Mouse (Mus musculus) adipose tissue, adult 10 weeks (tissue): ENCODE data around the gene Bglap. TPM values are rescaled to one million over a fixed set of nuclear protein-coding genes. Genes with fewer than 3 reads are reported as not detected.

Source experiments
- polyA plus RNA-seq: library from polyadenylated mRNA; stranded (reverse); fragments of 350-450 nt; fragmentation: Illumina TruSeq; extraction: RNeasy Lipid Tissue Mini Kit (QIAGEN cat#74804); gene quantifications from one replicate; pipeline ENCODE4 v1.2.3, GENCODE M21; 2014; ENCODE audit warnings: low read depth, low replicate concordance

The Bglap gene
- polyA plus RNA-seq, result not detected

DNA sequence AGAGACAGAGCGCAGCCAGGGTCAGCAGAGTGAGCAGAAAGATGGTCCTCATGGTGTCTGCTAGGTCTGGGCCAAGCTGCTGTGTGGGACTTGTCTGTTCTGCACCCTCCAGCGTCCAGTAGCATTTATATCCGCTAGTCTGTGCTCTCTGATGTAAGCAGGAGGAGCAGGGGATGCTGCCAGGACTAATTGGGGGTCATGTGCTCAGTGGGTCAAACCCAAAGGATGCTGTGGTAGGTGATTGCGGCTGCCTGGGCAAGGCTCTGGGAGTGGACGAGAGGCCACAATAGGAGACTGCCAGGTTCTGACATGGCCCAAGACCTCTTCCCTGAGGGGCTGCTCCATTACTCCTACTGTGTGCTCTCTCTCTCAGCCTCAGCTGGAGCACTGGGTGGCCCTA, at the start of gene Bglap:
Gene Bglap (minus strand): TSS at position 101 of the 400 bp plus-strand sequence.

GRCm38 (mm10) chr3:88424605-88425329, 40.5 kb upstream of the Bglap start, which contains the start of gene Slc25a44:
Gene Slc25a44 (minus strand): TSS chr3:88425139.

GRCm38 (mm10) chr3:88409741-88410644, 25.7 kb upstream of the Bglap start, which contains the start of gene Pmf1:
Gene Pmf1 (minus strand): TSS chr3:88410331.

GRCm38 (mm10) chr3:88378599-88378998, 5.7 kb downstream of the Bglap start, which contains the start of gene Bglap2:
Gene Bglap2 (minus strand): TSS chr3:88378699.

DNA sequence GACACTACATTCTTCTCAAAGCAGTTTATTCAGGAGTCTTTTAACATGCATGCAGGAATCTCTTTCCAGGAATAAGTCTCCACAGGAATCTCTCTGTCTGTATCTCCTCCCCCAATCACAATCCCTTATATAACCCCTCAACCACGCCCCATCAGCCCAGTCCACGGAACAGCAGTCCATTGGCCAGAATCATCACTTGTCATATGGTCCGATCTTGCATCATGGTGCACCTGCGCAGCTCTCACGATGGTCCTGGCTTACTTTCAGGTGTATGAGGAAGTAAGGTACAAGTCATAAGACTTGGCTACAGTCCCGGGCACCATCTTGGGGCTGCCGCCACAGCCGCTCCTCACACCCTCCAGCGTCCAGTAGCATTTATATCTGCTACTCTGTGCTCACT, 11.6 kb downstream of the Bglap start, which contains the start of gene Bglap3:
Gene Bglap3 (minus strand): TSS at position 101 of the 400 bp plus-strand sequence.

DNA sequence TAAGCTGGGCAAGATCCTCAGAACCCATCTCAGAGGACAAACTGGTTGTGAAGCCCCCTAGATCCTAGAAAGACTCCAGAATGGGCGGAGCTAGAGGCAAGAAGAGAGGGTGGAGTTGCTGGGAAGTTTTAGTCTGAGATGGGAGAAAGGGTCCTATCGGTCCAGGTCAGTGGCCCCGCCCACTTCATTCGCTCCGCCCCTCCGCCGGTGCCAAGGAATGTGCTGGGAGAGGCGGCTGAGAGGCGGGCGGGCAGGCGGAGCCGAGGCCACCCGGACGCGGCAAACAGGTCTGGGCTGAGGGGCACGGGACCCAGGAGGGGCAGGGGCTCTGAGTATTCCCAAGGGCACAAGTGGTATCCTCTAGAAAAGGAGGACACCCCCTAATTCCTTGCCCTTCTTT, 19.9 kb downstream of the Bglap start, which contains the start of gene Paqr6:
Gene Paqr6 (plus strand): TSS at position 248 of the 400 bp plus-strand sequence.

DNA sequence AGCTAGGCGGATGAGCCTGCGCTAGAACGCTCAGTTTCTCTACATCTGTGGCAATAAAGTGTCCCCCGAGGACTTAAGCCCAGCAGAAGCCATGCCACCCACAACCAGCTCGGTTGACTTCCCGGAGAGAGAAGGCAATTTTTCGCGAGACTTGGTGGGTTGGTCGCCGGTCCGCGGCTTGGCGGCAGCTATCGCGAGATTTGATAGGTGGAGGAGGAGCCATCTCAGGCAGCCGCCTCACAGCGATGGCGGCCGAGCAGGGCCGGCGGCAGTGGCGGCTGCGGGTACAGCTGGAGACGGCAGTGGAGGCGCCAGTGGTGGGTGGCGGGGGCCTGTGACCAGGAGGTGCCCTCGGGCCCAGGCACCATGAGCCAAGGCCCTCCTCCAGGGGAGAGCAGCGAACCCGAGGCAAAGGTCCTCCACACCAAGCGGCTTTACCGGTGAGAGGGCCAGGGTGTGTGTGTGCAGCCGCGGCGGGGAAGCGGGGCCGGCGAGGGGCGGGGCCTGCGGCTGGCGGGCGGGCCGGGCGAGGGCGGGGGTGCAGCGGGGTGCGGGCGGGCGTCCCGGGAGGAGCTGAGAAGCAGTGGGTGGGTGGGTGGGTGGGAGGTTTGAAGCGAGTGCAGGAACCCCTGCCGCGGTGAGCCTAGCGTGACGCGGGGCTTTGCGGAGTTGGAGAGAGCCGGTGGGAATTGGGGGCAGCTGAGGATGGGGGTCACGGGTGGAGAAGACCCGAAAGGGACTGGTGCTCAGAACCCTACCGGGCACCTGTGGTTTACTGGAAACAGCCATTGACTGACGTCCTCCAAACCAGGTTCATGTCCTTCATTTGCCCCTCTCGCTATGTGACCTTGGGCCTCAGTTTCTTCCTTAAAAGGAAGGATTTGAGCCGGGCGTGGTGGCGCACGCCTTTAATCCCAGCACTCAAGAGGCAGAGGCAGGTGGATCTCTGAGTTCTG, 47.9 kb downstream of the Bglap start, which contains the start of the genes Tmem79 and Smg5:
Gene Tmem79 (minus strand): TSS at position 91 of the 956 bp plus-strand sequence.
Gene Smg5 (plus strand): TSS at position 203 of the 956 bp plus-strand sequence.

Other genes with a start within 250 kb of the Bglap start
- 35.4 TPM for gene Mef2d, start 242.1 kb downstream of the Bglap start, polyA plus RNA-seq
- 18.7 TPM for gene Rhbg, start 129.8 kb downstream of the Bglap start, polyA plus RNA-seq
- 1.2 TPM for gene Gm38392, start 97.3 kb downstream of the Bglap start, polyA plus RNA-seq
- gene Tsacc, start 87.5 kb downstream of the Bglap start, polyA plus RNA-seq, result 19.4 TPM
- 122 TPM for gene Cct3, start 87.3 kb downstream of the Bglap start, polyA plus RNA-seq
- 227 TPM for gene Glmp, start 59.4 kb downstream of the Bglap start, polyA plus RNA-seq
- 7.7 TPM for gene Tmem79, start 48.3 kb downstream of the Bglap start, polyA plus RNA-seq
- 42.6 TPM for gene Smg5, start 48.2 kb downstream of the Bglap start, polyA plus RNA-seq
- 5.8 TPM for gene Paqr6, start 19.9 kb downstream of the Bglap start, polyA plus RNA-seq
- gene Bglap3, start 11.7 kb downstream of the Bglap start, polyA plus RNA-seq, result 173 TPM
- not detected for gene Bglap2, start 5.8 kb downstream of the Bglap start, polyA plus RNA-seq
- gene Pmf1, start 25.9 kb upstream of the Bglap start, polyA plus RNA-seq, result 17.2 TPM
- 29.8 TPM for gene Slc25a44, start 40.7 kb upstream of the Bglap start, polyA plus RNA-seq
- gene Sema4a, start 76.7 kb upstream of the Bglap start, polyA plus RNA-seq, result 101 TPM
- 75.5 TPM for gene Lmna, start 125.5 kb upstream of the Bglap start, polyA plus RNA-seq
- 2.9 TPM for gene Mex3a, start 147.9 kb upstream of the Bglap start, polyA plus RNA-seq
- 66.8 TPM for gene Rab25, start 163.8 kb upstream of the Bglap start, polyA plus RNA-seq
- gene Lamtor2, start 168.6 kb upstream of the Bglap start, polyA plus RNA-seq, result 161 TPM
- 51.1 TPM for gene Ubqln4, start 169.3 kb upstream of the Bglap start, polyA plus RNA-seq
- 239 TPM for gene Ssr2, start 191.4 kb upstream of the Bglap start, polyA plus RNA-seq
- gene Arhgef2, start 221.5 kb upstream of the Bglap start, polyA plus RNA-seq, result 39.9 TPM